Mouse (Mus musculus): ENCODE data around the gene Krt9. TPM values are rescaled to one million over a fixed set of nuclear protein-coding genes. Genes with fewer than 3 reads are reported as not detected.

Krt9 gene
- polyA plus RNA-seq, 1 experiment from 2014 or later = not detected

- no peak overlapping the region for H3K4me2 ChIP-seq (ENCODE audit: low read length)
- H3K27me3 ChIP-seq (ENCODE audit: control insufficient read depth, insufficient read depth, low read length) = no peaks in the 10 kb centered on the region; the same call in 1 of the 2 replicates
- H3K4me3 ChIP-seq (ENCODE audit: control insufficient read depth in 1 of 2, insufficient read depth in 1 of 2, low read depth in 1 of 2, low read length in 2 of 2) = no peak overlapping the region
- no peak overlapping the region for H3K27ac ChIP-seq (replicated peaks in 1 of 2; ENCODE audit: control insufficient read depth in 1 of 2, insufficient read depth in 1 of 2, low read depth in 2 of 2, low read length in 2 of 2)
- H3K4me1 ChIP-seq (ENCODE audit: control insufficient read depth in 2 of 2, insufficient read depth in 2 of 2, low read length in 2 of 2) = peaks cover 16 to 22% of the 10 kb centered on the region in 2 experiments
- H3K9me3 ChIP-seq (ENCODE audit: control insufficient read depth, low read length) = no peaks in the 10 kb centered on the region
- no peak for ATAC-seq (ENCODE audit: insufficient number of reproducible peaks, insufficient read depth, low FRiP score, low read depth)
- H3K36me3 ChIP-seq (ENCODE audit: control insufficient read depth, insufficient read depth, low read length) = no peaks in the 10 kb centered on the region
- H3K9ac ChIP-seq (ENCODE audit: low read length) = no peak overlapping the region
- WGBS = 43% methylated on average over 5 of the region's 5 CpGs
Measured at GRCm38 (mm10) chr11:100147566-100148353, 45.3 kb downstream of the Krt9 start.

- H3K27ac ChIP-seq (replicated peaks in 1 of 2; ENCODE audit: control insufficient read depth in 1 of 2, insufficient read depth in 1 of 2, low read depth in 2 of 2, low read length in 2 of 2) = peak overlapping the region; percentile 30 to 44; a peak in 3 of 4 replicates
- H3K4me2 ChIP-seq (ENCODE audit: low read length) = peak overlapping the region; percentile 85
- H3K4me3 ChIP-seq (ENCODE audit: control insufficient read depth in 1 of 2, insufficient read depth in 1 of 2, low read depth in 1 of 2, low read length in 2 of 2) = peak overlapping the region; percentile 42 to 67
- peak; percentile 25; the same call in 1 of the 2 replicates for ATAC-seq (ENCODE audit: insufficient number of reproducible peaks, insufficient read depth, low FRiP score, low read depth)
- 1% methylated on average over 13 of the region's 13 CpGs for WGBS
- H3K9me3 ChIP-seq (ENCODE audit: control insufficient read depth, low read length) = no peaks in the 10 kb centered on the region
- H3K9ac ChIP-seq (ENCODE audit: low read length) = peak overlapping the region; percentile 65
- peaks cover 16 to 22% of the 10 kb centered on the region in 2 experiments for H3K4me1 ChIP-seq (ENCODE audit: control insufficient read depth in 2 of 2, insufficient read depth in 2 of 2, low read length in 2 of 2)
- H3K36me3 ChIP-seq (ENCODE audit: control insufficient read depth, insufficient read depth, low read length) = no peaks in the 10 kb centered on the region
- no peaks in the 10 kb centered on the region; the same call in 1 of the 2 replicates for H3K27me3 ChIP-seq (ENCODE audit: control insufficient read depth, insufficient read depth, low read length)
Measured at GRCm38 (mm10) chr11:100145858-100146560, 47.0 kb downstream of the Krt9 start.

GRCm38 (mm10) chr11:100145104-100145503 is 47.9 kb downstream of the Krt9 start:
- Histone ChIP-seq H3K4me3 (ENCODE audit: control insufficient read depth in 1 of 2, insufficient read depth in 1 of 2, low read depth in 1 of 2, low read length in 2 of 2) (peak overlapping the region; percentile 42 to 67), H3K4me2 (ENCODE audit: low read length) (peak overlapping the region; percentile 85), H3K9ac (ENCODE audit: low read length) (peak overlapping the region; percentile 65), H3K4me1 (ENCODE audit: control insufficient read depth in 2 of 2, insufficient read depth in 2 of 2, low read length in 2 of 2) (peaks cover 16 to 22% of the 10 kb centered on the region in 2 experiments), H3K27me3 (ENCODE audit: control insufficient read depth, insufficient read depth, low read length) (no peaks in the 10 kb centered on the region; the same call in 1 of the 2 replicates), H3K9me3 (ENCODE audit: control insufficient read depth, low read length) (no peaks in the 10 kb centered on the region), H3K27ac (replicated peaks in 1 of 2; ENCODE audit: control insufficient read depth in 1 of 2, insufficient read depth in 1 of 2, low read depth in 2 of 2, low read length in 2 of 2) (peak overlapping the region; percentile 32 to 38; a peak in 2 of 4 replicates), H3K36me3 (ENCODE audit: control insufficient read depth, insufficient read depth, low read length) (peaks cover 5% of the 10 kb centered on the region; the same call in 1 of the 2 replicates)
- ATAC-seq (ENCODE audit: insufficient number of reproducible peaks, insufficient read depth, low FRiP score, low read depth) = no peak
- WGBS = 1% methylated on average over 20 of the region's 20 CpGs

GRCm38 (mm10) chr11:100140966-100141365 is 52.1 kb downstream of the Krt9 start:
- no peak for ATAC-seq (ENCODE audit: insufficient number of reproducible peaks, insufficient read depth, low FRiP score, low read depth)
- Histone ChIP-seq H3K27ac (replicated peaks in 1 of 2; ENCODE audit: control insufficient read depth in 1 of 2, insufficient read depth in 1 of 2, low read depth in 2 of 2, low read length in 2 of 2) (no peak overlapping the region), H3K27me3 (ENCODE audit: control insufficient read depth, insufficient read depth, low read length) (no peaks in the 10 kb centered on the region; the same call in 1 of the 2 replicates), H3K9me3 (ENCODE audit: control insufficient read depth, low read length) (no peaks in the 10 kb centered on the region), H3K36me3 (ENCODE audit: control insufficient read depth, insufficient read depth, low read length) (peaks cover 5% of the 10 kb centered on the region; the same call in 1 of the 2 replicates), H3K4me2 (ENCODE audit: low read length) (no peak overlapping the region), H3K9ac (ENCODE audit: low read length) (no peak overlapping the region), H3K4me3 (ENCODE audit: control insufficient read depth in 1 of 2, insufficient read depth in 1 of 2, low read depth in 1 of 2, low read length in 2 of 2) (no peak overlapping the region), H3K4me1 (ENCODE audit: control insufficient read depth in 2 of 2, insufficient read depth in 2 of 2, low read length in 2 of 2) (peaks cover 4 to 5% of the 10 kb centered on the region in 2 experiments; a peak in 1 of 4 replicates)
- WGBS = 80% methylated on average over 21 of the region's 21 CpGs

GRCm38 (mm10) chr11:100139391-100139790 is 53.7 kb downstream of the Krt9 start:
- H3K4me1 ChIP-seq (ENCODE audit: control insufficient read depth in 2 of 2, insufficient read depth in 2 of 2, low read length in 2 of 2) = no peaks in the 10 kb centered on the region; a peak in 1 of 4 replicates
- H3K4me3 ChIP-seq (ENCODE audit: control insufficient read depth in 1 of 2, insufficient read depth in 1 of 2, low read depth in 1 of 2, low read length in 2 of 2) = no peak overlapping the region
- H3K27ac ChIP-seq (replicated peaks in 1 of 2; ENCODE audit: control insufficient read depth in 1 of 2, insufficient read depth in 1 of 2, low read depth in 2 of 2, low read length in 2 of 2) = no peak overlapping the region
- ATAC-seq (ENCODE audit: insufficient number of reproducible peaks, insufficient read depth, low FRiP score, low read depth) = no peak
- H3K9ac ChIP-seq (ENCODE audit: low read length) = no peak overlapping the region
- H3K27me3 ChIP-seq (ENCODE audit: control insufficient read depth, insufficient read depth, low read length) = no peaks in the 10 kb centered on the region; the same call in 1 of the 2 replicates
- 40% methylated on average over 2 of the region's 2 CpGs for WGBS
- no peaks in the 10 kb centered on the region for H3K9me3 ChIP-seq (ENCODE audit: control insufficient read depth, low read length)
- no peak overlapping the region for H3K4me2 ChIP-seq (ENCODE audit: low read length)
- peaks cover 5% of the 10 kb centered on the region; the same call in 1 of the 2 replicates for H3K36me3 ChIP-seq (ENCODE audit: control insufficient read depth, insufficient read depth, low read length)

GRCm38 (mm10) chr11:100138809-100139208 is 54.2 kb downstream of the Krt9 start:
- Histone ChIP-seq H3K9ac (ENCODE audit: low read length) (no peak overlapping the region), H3K27ac (replicated peaks in 1 of 2; ENCODE audit: control insufficient read depth in 1 of 2, insufficient read depth in 1 of 2, low read depth in 2 of 2, low read length in 2 of 2) (no peak overlapping the region), H3K4me2 (ENCODE audit: low read length) (no peak overlapping the region), H3K9me3 (ENCODE audit: control insufficient read depth, low read length) (no peaks in the 10 kb centered on the region), H3K27me3 (ENCODE audit: control insufficient read depth, insufficient read depth, low read length) (no peaks in the 10 kb centered on the region; the same call in 1 of the 2 replicates), H3K4me3 (ENCODE audit: control insufficient read depth in 1 of 2, insufficient read depth in 1 of 2, low read depth in 1 of 2, low read length in 2 of 2) (no peak overlapping the region), H3K4me1 (ENCODE audit: control insufficient read depth in 2 of 2, insufficient read depth in 2 of 2, low read length in 2 of 2) (no peaks in the 10 kb centered on the region; a peak in 1 of 4 replicates), H3K36me3 (ENCODE audit: control insufficient read depth, insufficient read depth, low read length) (peaks cover 5% of the 10 kb centered on the region; the same call in 1 of the 2 replicates)
- no peak for ATAC-seq (ENCODE audit: insufficient number of reproducible peaks, insufficient read depth, low FRiP score, low read depth)
- WGBS = 55% methylated on average over 7 of the region's 7 CpGs

GRCm38 (mm10) chr11:100137693-100138092 is 55.4 kb downstream of the Krt9 start:
- Histone ChIP-seq H3K4me2 (ENCODE audit: low read length) (no peak overlapping the region), H3K27ac (replicated peaks in 1 of 2; ENCODE audit: control insufficient read depth in 1 of 2, insufficient read depth in 1 of 2, low read depth in 2 of 2, low read length in 2 of 2) (no peak overlapping the region), H3K9me3 (ENCODE audit: control insufficient read depth, low read length) (no peaks in the 10 kb centered on the region), H3K36me3 (ENCODE audit: control insufficient read depth, insufficient read depth, low read length) (peaks cover 5% of the 10 kb centered on the region; the same call in 1 of the 2 replicates), H3K4me3 (ENCODE audit: control insufficient read depth in 1 of 2, insufficient read depth in 1 of 2, low read depth in 1 of 2, low read length in 2 of 2) (no peak overlapping the region), H3K9ac (ENCODE audit: low read length) (no peak overlapping the region), H3K27me3 (ENCODE audit: control insufficient read depth, insufficient read depth, low read length) (peaks cover 7% of the 10 kb centered on the region), H3K4me1 (ENCODE audit: control insufficient read depth in 2 of 2, insufficient read depth in 2 of 2, low read length in 2 of 2) (no peaks in the 10 kb centered on the region; a peak in 1 of 4 replicates)
- 56% methylated on average over 5 of the region's 5 CpGs for WGBS
- no peak for ATAC-seq (ENCODE audit: insufficient number of reproducible peaks, insufficient read depth, low FRiP score, low read depth)
